Mouse (Mus musculus) brain, embryonic 14.5 days (tissue): ENCODE measurements around the gene Ccdc125.

Experiments used
- CTCF ChIP-seq: fragments of 200-500 bp; IDR thresholded peaks from 2 replicates; pipeline ENCODE4 v1.5.1; 2012; ENCODE audit warnings: inconsistent platforms, mild to moderate bottlenecking, moderate library complexity, borderline replicate concordance; ENCODE audit not compliant: insufficient read depth, insufficient read length; ENCODE audit errors: extremely low read depth
- POLR2A ChIP-seq: fragments of 200-500 bp; IDR thresholded peaks from 2 replicates; pipeline ENCODE4 v1.6.1; 2012; ENCODE audit warnings: mild to moderate bottlenecking, inconsistent platforms, borderline replicate concordance; ENCODE audit not compliant: poor library complexity, insufficient read depth, insufficient read length, severe bottlenecking; ENCODE audit errors: extremely low read depth

GRCm38 (mm10) chr13:100634106-100634691, 35.3 kb upstream of the Ccdc125 start:
- TF ChIP-seq CTCF (no peak), POLR2A (no peak)
